Mouse (Mus musculus) intestine, postnatal 0 days (tissue): ENCODE measurements around the gene Dpy30. TPM values are rescaled to one million over a fixed set of nuclear protein-coding genes. Genes with fewer than 3 reads are reported as not detected.
A peak's percentile ranks its signal among the peaks of the same experiment; 100 is the strongest.
"Not testable (repeated sequence)": the region's sequence is repeated elsewhere in the genome, so short reads cannot be mapped to it uniquely, and the experiment has no call there.

Experiments used
- ATAC-seq: fragments of 200-750 bp; cut with Nextera tagmentation; 2 replicates; pipeline ENCODE4 v1.8.0; 2017; ENCODE audit warnings: mild to moderate bottlenecking, moderate TSS enrichment, moderate library complexity
- H3K27ac ChIP-seq: fragments of 300-500 bp; sonication (generic); 2 replicates; pipeline ENCODE4 v1.5.1; 2014; ENCODE audit warnings: mild to moderate bottlenecking, low read depth, low read length, moderate library complexity
- H3K27me3 ChIP-seq: fragments of 300-500 bp; sonication (generic); replicated peaks from 2 replicates; pipeline ENCODE4 v1.6.1; 2014; ENCODE audit warnings: low read length, mixed read lengths; ENCODE audit not compliant: control insufficient read depth, insufficient read depth
- H3K36me3 ChIP-seq: fragments of 300-500 bp; sonication (generic); 2 replicates; pipeline ENCODE4 v1.6.1; 2014; ENCODE audit warnings: mild to moderate bottlenecking, moderate library complexity; ENCODE audit not compliant: control insufficient read depth, insufficient read depth
- H3K4me1 ChIP-seq: fragments of 300-500 bp; sonication (generic); replicated peaks from 2 replicates; pipeline ENCODE4 v1.6.1; 2014; ENCODE audit warnings: antibody characterized with exemption, low read length, mixed read lengths; ENCODE audit not compliant: control insufficient read depth, insufficient read depth
- H3K4me2 ChIP-seq: fragments of 300-500 bp; sonication (generic); replicated peaks from 2 replicates; pipeline ENCODE4 v1.6.1; 2014; ENCODE audit warnings: low read depth, mild to moderate bottlenecking, moderate library complexity
- H3K4me3 ChIP-seq: fragments of 300-500 bp; sonication (generic); 2 replicates; pipeline ENCODE4 v1.5.1; 2014; ENCODE audit warnings: low read depth, low read length
- H3K9ac ChIP-seq: fragments of 300-500 bp; sonication (generic); 2 replicates; pipeline ENCODE4 v1.6.1; 2014; ENCODE audit warnings: mild to moderate bottlenecking, low read depth, low read length
- H3K9me3 ChIP-seq: fragments of 300-500 bp; sonication (generic); 2 replicates; pipeline ENCODE4 v1.6.1; 2016; ENCODE audit warnings: mixed run types; ENCODE audit not compliant: control insufficient read depth
- CTCF ChIP-seq: sonication (generic); IDR thresholded peaks from 2 replicates; pipeline ENCODE4 v1.5.1; 2016; ENCODE audit warnings: low read depth, mild to moderate bottlenecking, control low read depth, antibody characterized with exemption, moderate library complexity
- WGBS: fragments of 180-500 bp; shearing (Covaris S2); extraction: QIAGEN DNeasy Blood & Tissue Kit; methylation state at CpG from one replicate; pipeline ENCODE4 v1.1.7; 2014; 5-methylcytosine and 5-hydroxymethylcytosine counted together
- polyA plus RNA-seq: library from polyadenylated mRNA; unstranded; fragments of >200 nt; fragmentation: Nextera tagmentation; extraction: Ambion mirVana; gene quantifications from 2 replicates; pipeline ENCODE4 v1.2.1, GENCODE M21; 2015

Dpy30 gene
- polyA plus RNA-seq, 1 experiment from 2014 or later, result 185 TPM

DNA sequence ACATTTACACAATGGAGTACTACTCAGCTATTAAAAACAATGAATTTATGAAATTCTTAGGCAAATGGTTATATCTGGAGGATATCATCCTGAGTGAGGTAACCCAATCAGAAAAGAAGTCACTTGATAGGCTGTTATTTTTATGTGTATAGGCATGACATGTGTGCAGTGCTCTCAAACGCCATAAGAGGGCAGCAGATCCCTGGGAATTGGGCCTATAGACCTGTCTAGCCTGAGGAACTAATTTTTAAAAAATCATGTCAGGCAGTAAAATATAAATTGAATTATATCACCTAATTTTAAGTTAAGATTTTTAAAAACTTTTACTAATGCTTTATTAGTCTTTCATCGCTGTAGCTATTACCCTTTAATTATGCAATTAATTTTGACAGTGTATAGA is 4.4 kb upstream of the Dpy30 start:
- not testable (repeated sequence) for H3K36me3 ChIP-seq, H3K4me2 ChIP-seq, H3K4me1 ChIP-seq, H3K27ac ChIP-seq, H3K4me3 ChIP-seq, H3K9ac ChIP-seq, H3K27me3 ChIP-seq, H3K9me3 ChIP-seq
- 54% methylated on average over 2 of the region's 2 CpGs for WGBS
- peak; percentile 73 for TF ChIP-seq CTCF
- ATAC-seq, result 0 out of 2 replicates have a peak, but pooled peaks have one; percentile 47

DNA sequence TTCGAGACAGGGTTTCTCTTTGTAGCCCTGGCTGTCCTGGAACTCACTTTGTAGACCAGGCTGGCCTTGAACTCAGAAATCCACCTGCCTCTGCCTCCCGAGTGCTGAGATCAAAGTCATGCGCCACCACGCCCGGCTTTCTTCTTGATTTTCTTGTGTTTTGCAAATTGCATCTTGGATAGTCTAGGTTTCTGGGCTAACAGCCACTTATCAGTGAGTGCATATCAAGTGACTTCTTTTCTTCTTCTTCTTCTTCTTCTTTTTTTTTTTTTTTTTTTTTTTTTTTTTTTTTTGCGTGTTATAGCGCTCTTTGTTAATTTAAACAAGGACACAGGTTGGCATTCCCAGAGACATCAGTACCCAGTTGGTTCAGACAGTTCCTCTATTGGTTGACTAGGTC is 3.5 kb upstream of the Dpy30 start:
- ATAC-seq, result not testable (repeated sequence)

GRCm38 (mm10) chr17:74322400-74323054 is 1.2 kb downstream of the Dpy30 start:
- Histone ChIP-seq H3K9me3 (no peaks in the 10 kb centered on the region), H3K4me3 (no peak overlapping the region), H3K27ac (no peak overlapping the region), H3K27me3 (no peaks in the 10 kb centered on the region), H3K36me3 (no peaks in the 10 kb centered on the region), H3K4me2 (no peak overlapping the region), H3K9ac (no peak overlapping the region), H3K4me1 (no peaks in the 10 kb centered on the region)
- TF ChIP-seq CTCF, result peak; percentile 58
- WGBS, result 43% methylated on average over 5 of the region's 5 CpGs
- ATAC-seq, result peak; percentile 61

More for the DNA sequence above, 3.5 kb upstream of the Dpy30 start:
- 87% methylated on average over 7 of the region's 7 CpGs for WGBS
- not testable (repeated sequence) for H3K4me3 ChIP-seq, H3K4me1 ChIP-seq, H3K27ac ChIP-seq, H3K9me3 ChIP-seq, H3K36me3 ChIP-seq, H3K27me3 ChIP-seq, H3K9ac ChIP-seq, H3K4me2 ChIP-seq

DNA sequence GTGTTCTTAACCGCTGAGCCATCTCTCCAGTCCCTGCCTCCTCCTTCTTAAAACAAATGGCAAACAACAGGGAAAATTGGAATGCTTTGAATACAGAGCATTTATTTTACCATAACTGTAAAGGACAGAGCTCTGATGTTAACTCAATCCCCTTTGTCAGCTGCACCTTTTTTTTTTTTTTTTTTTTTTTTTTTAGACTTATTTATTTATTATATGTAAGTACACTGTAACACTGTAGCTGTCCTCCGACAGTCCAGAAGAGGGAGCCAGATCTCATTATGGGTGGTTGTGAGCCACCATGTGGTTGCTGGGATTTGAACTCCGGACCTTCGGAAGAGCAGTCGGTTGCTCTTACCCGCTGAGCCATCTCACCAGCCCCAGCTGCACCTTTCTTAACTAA is 5.0 kb downstream of the Dpy30 start:
- peak; percentile 39 for TF ChIP-seq CTCF
- WGBS, result 90% methylated on average over 6 of the region's 6 CpGs
- Histone ChIP-seq H3K4me3 (no peak overlapping the region), H3K4me1 (no peaks in the 10 kb centered on the region), H3K4me2 (no peak overlapping the region), H3K9ac (no peak overlapping the region), H3K36me3 (no peaks in the 10 kb centered on the region), H3K9me3 (no peaks in the 10 kb centered on the region), H3K27me3 (no peaks in the 10 kb centered on the region), H3K27ac (no peak overlapping the region)
- ATAC-seq, result no peak

- H3K4me2 ChIP-seq, result peak overlapping the region; percentile 79
- no peaks in the 10 kb centered on the region for H3K27me3 ChIP-seq
- ATAC-seq, result peak; percentile 96
- H3K9me3 ChIP-seq, result no peaks in the 10 kb centered on the region
- peak; percentile 28; the same call in 1 of the 2 replicates for TF ChIP-seq CTCF
- peak overlapping the region; percentile 84 for H3K27ac ChIP-seq
- H3K36me3 ChIP-seq, result no peaks in the 10 kb centered on the region
- no peaks in the 10 kb centered on the region for H3K4me1 ChIP-seq
- H3K9ac ChIP-seq, result peak overlapping the region; percentile 82
- H3K4me3 ChIP-seq, result peak overlapping the region; percentile 92
- under 1% methylated on average over 43 of the region's 48 CpGs for WGBS
Measured at GRCm38 (mm10) chr17:74316309-74316863, 7.4 kb downstream of the Dpy30 start.

GRCm38 (mm10) chr17:74315445-74316308 is 8.1 kb downstream of the Dpy30 start:
- no peak for ATAC-seq
- Histone ChIP-seq H3K9ac (peak overlapping the region; percentile 82), H3K4me3 (peak overlapping the region; percentile 92), H3K27me3 (no peaks in the 10 kb centered on the region), H3K4me2 (peak overlapping the region; percentile 79), H3K27ac (peak overlapping the region; percentile 84), H3K36me3 (peaks cover 1% of the 10 kb centered on the region; the same call in 1 of the 2 replicates), H3K9me3 (no peaks in the 10 kb centered on the region), H3K4me1 (no peaks in the 10 kb centered on the region)
- under 1% methylated on average over 45 of the region's 45 CpGs for WGBS
- TF ChIP-seq CTCF, result no peak
